Mouse (Mus musculus): ENCODE data around the gene Vamp3. TPM values are rescaled to one million over a fixed set of nuclear protein-coding genes. Genes with fewer than 3 reads are reported as not detected.

The Vamp3 gene
- 93.4 and 98.6 TPM in 2 replicates for polyA plus RNA-seq (2014; fragmentation: Nextera tagmentation; extraction: Ambion mirVana)

DNA sequence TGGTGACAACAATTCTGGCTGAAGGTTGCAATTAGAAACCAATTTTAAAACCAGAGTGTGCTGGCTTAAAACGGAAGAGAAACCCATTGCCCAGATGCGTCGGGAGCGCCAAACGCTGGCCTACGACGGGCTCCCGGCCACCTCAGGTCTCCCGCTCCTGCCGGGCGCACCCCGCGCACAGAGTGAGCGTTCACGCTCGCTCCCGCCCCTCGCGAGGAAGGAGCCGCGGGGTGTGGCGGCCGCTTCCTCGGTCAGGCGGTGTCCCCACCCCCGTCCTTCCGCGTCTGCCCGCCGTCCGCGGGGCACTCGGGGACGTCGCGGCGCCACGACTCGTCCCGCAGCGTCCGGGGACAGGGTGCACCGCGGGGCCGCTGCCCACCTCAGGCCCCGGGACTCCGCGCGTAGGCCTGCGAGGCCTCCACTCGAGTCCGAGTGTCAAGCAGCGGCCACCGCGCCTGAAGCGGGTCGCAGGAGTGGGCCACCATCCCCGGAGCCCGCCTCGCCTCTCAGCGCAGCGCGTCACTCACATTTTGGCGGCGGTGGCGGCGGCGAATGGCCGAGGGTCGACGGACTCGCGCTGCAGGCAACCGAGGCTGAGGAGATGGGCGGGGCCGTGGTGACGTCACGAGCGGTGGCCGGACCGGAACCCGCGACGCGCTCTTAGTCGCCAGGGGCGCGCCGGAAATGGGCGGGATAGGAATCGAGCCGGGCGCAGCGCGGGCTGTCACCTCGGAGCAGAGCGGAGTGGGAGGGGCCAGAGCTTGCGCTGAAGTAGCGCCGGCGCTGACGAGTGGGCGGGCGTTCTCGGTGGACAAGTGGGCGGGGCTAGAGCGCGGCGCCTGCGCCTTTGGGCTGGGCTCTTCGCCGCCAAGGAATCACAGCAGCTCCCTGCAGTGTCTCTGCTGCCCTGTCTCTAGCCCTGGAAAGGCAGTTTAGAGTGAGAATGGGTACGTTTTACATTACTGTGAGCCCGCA lies at the start of gene Vamp3:
TSS of gene Vamp3 (minus strand) at position 617 of the 975 bp plus-strand sequence.
- TF ChIP-seq CTCF (IDR thresholded peaks at IDR 0.05; ENCODE audit: low read depth): no peak
- no peaks in the 10 kb centered on the region for H3K27me3 ChIP-seq (ENCODE audit: insufficient read depth, low read length)
- WGBS: under 1% methylated on average over 113 of the region's 114 CpGs

DNA sequence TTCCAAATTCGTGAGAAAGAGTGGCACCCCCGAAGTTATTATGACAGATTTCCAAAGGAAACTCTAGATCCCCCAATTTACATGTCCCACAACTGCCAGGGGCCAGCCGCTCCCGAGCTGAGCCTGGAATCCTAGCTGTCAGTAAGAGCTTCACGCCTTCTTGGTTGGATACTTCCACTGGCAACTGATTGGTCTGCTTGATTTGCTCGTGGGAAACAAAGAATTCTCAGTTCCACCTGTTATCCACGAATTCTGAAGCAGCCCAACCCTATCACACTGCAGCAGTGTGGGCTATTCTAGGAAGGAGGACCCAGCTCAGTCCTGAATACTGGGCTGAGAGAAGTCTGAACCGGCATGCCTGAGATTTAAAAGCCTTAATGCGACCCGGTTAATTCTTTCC lies 48.7 kb upstream of the Vamp3 start:
- H3K4me2 ChIP-seq: peak overlapping the region; percentile 99; the same call in 1 of the 2 replicates
- H3K27ac ChIP-seq (ENCODE audit: low read depth): no peak overlapping the region
- WGBS: 38% methylated on average over 10 of the region's 10 CpGs
- H3K9me3 ChIP-seq (ENCODE audit: low read depth, low read length): no peaks in the 10 kb centered on the region
- no peak overlapping the region for H3K4me3 ChIP-seq (ENCODE audit: low read depth, low read length)
- ATAC-seq (ENCODE audit: insufficient read depth): no peak
- no peak for TF ChIP-seq CTCF (IDR thresholded peaks at IDR 0.05; ENCODE audit: low read depth)
- H3K27me3 ChIP-seq (ENCODE audit: insufficient read depth, low read length): peaks cover 30% of the 10 kb centered on the region
- no peaks in the 10 kb centered on the region for H3K36me3 ChIP-seq (ENCODE audit: insufficient read depth)
- H3K4me1 ChIP-seq (ENCODE audit: insufficient read depth): 0 out of 2 replicates have a peak, but pooled peaks cover 3% of the 10 kb centered on the region
- H3K9ac ChIP-seq: no peak overlapping the region
- DNase-seq: no peak

More for the DNA sequence above, at the start of gene Vamp3:
- ATAC-seq (ENCODE audit: insufficient read depth) (peak; percentile 99), DNase-seq (peak; percentile 100)
- H3K9ac ChIP-seq: peak within 1 kb of the TSS; percentile 89
- 0 out of 2 replicates have a peak, but pooled peaks cover 3% of the 10 kb centered on the region for H3K9me3 ChIP-seq (ENCODE audit: low read depth, low read length)
- H3K4me3 ChIP-seq (ENCODE audit: low read depth, low read length): peak within 1 kb of the TSS; percentile 85
- no peaks in the 10 kb centered on the region for H3K4me1 ChIP-seq (ENCODE audit: insufficient read depth)
- peak within 1 kb of the TSS; percentile 87 for H3K4me2 ChIP-seq
- peak within 1 kb of the TSS; percentile 96 for H3K27ac ChIP-seq (ENCODE audit: low read depth)
- peaks cover 28% of the 10 kb centered on the region for H3K36me3 ChIP-seq (ENCODE audit: insufficient read depth)

DNA sequence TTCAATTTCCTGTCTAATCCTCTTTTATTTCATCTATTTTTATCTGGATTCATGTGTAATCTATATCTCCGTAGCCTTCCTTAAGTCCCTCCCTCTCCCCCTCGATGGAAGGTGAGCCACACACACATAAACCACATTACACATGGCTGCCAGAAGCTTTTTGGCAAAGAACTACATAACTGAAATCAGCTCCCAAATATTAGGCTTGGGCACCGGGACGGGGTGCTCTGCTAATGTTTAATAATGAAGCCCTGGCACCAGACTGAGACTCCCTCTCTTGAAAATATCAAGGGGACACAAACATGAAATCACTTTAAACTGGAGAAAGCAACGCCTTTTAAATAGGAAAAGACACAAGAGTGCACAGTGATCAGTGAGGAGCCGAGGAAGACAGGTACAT lies 48.1 kb upstream of the Vamp3 start:
- Histone ChIP-seq H3K4me2 (no peak overlapping the region), H3K9me3 (ENCODE audit: low read depth, low read length) (no peaks in the 10 kb centered on the region), H3K4me1 (ENCODE audit: insufficient read depth) (0 out of 2 replicates have a peak, but pooled peaks cover 3% of the 10 kb centered on the region), H3K9ac (no peak overlapping the region), H3K27me3 (ENCODE audit: insufficient read depth, low read length) (peaks cover 30% of the 10 kb centered on the region), H3K4me3 (ENCODE audit: low read depth, low read length) (no peak overlapping the region), H3K27ac (ENCODE audit: low read depth) (no peak overlapping the region), H3K36me3 (ENCODE audit: insufficient read depth) (no peaks in the 10 kb centered on the region)
- no peak for ATAC-seq (ENCODE audit: insufficient read depth)
- WGBS: 72% methylated on average over 6 of the region's 6 CpGs
- TF ChIP-seq CTCF (IDR thresholded peaks at IDR 0.05; ENCODE audit: low read depth): no peak
- no peak for DNase-seq

DNA sequence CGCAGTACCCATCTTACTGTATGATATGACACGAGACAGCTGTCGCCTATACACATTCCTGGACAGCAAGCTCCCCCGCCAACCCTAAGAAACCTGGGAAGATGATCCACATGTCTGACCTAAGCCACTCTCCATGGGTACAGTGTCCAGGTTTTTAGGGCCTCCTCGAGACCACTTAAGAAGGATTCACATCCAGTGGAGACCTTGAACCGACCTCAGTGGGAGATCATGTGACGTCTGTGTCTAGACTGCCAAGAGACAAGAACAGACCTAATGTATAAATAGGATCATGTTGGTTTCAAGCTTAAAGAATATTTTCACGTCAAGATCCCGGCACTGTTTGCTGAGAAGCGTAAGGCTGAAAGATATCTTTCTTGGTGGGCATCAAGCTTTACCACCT lies 46.4 kb upstream of the Vamp3 start:
- no peak for TF ChIP-seq CTCF (IDR thresholded peaks at IDR 0.05; ENCODE audit: low read depth)
- Histone ChIP-seq H3K9ac (no peak overlapping the region), H3K4me1 (ENCODE audit: insufficient read depth) (0 out of 2 replicates have a peak, but pooled peaks cover 3% of the 10 kb centered on the region), H3K36me3 (ENCODE audit: insufficient read depth) (no peaks in the 10 kb centered on the region), H3K27me3 (ENCODE audit: insufficient read depth, low read length) (peaks cover 14% of the 10 kb centered on the region), H3K4me3 (ENCODE audit: low read depth, low read length) (no peak overlapping the region), H3K4me2 (no peak overlapping the region), H3K9me3 (ENCODE audit: low read depth, low read length) (no peaks in the 10 kb centered on the region), H3K27ac (ENCODE audit: low read depth) (no peak overlapping the region)
- no peak for ATAC-seq (ENCODE audit: insufficient read depth)
- 70% methylated on average over 10 of the region's 10 CpGs for WGBS
- no peak for DNase-seq

DNA sequence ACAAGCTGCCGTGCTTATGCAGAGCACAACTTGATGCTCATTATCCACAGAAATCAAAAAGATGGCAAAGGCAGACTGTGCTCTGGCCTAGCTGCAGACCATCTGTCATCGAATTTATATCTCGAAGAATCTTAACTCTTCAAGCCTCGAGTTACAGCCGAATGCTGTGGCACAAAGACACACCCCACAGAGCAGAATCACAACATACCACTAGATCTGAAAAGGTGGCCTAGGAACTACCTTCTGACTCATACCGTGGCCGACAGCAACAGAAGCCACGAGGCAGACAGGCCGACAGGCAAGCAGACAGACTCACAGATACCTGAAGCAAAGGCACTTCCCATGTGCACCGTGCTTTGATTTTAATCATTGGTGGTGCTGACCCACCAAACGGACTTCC lies 45.9 kb upstream of the Vamp3 start:
- no peak for DNase-seq
- H3K4me3 ChIP-seq (ENCODE audit: low read depth, low read length): no peak overlapping the region

DNA sequence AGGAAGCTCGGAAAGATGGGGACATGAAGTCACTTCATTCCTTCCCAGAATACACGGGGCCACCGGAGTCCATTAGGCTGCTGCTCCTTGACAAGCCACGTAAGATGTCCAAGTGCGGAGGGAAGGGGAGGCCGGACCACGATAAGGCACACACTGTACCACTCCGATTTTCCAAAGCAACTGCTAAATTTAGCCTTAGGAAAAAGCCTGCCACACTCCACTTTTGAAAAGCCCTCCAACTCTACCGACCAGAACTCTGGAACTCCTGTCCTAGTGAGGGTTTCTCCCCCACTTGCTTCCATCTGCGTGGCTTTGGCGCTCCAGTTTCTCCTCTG lies 39.3 kb upstream of the Vamp3 start:
- no peaks in the 10 kb centered on the region for H3K4me1 ChIP-seq (ENCODE audit: insufficient read depth)
- no peaks in the 10 kb centered on the region for H3K36me3 ChIP-seq (ENCODE audit: insufficient read depth)
- H3K4me2 ChIP-seq: peak overlapping the region; percentile 16
- TF ChIP-seq CTCF (IDR thresholded peaks at IDR 0.05; ENCODE audit: low read depth): no peak
- no peak for ATAC-seq (ENCODE audit: insufficient read depth)
- H3K9me3 ChIP-seq (ENCODE audit: low read depth, low read length): no peaks in the 10 kb centered on the region
- no peak overlapping the region for H3K9ac ChIP-seq
- 63% methylated on average over 11 of the region's 11 CpGs for WGBS
- no peaks in the 10 kb centered on the region for H3K27me3 ChIP-seq (ENCODE audit: insufficient read depth, low read length)
- DNase-seq: no peak
- H3K27ac ChIP-seq (ENCODE audit: low read depth): peak overlapping the region; percentile 59; the same call in 1 of the 2 replicates
- H3K4me3 ChIP-seq (ENCODE audit: low read depth, low read length): no peak overlapping the region

More for the DNA sequence above, 45.9 kb upstream of the Vamp3 start:
- H3K27me3 ChIP-seq (ENCODE audit: insufficient read depth, low read length): peaks cover 14% of the 10 kb centered on the region
- ATAC-seq (ENCODE audit: insufficient read depth): no peak
- 0 out of 2 replicates have a peak, but pooled peaks cover 3% of the 10 kb centered on the region for H3K4me1 ChIP-seq (ENCODE audit: insufficient read depth)
- H3K9me3 ChIP-seq (ENCODE audit: low read depth, low read length): no peaks in the 10 kb centered on the region
- H3K36me3 ChIP-seq (ENCODE audit: insufficient read depth): no peaks in the 10 kb centered on the region
- 77% methylated on average over 11 of the region's 11 CpGs for WGBS
- H3K27ac ChIP-seq (ENCODE audit: low read depth): no peak overlapping the region
- no peak overlapping the region for H3K4me2 ChIP-seq
- H3K9ac ChIP-seq: no peak overlapping the region
- no peak for TF ChIP-seq CTCF (IDR thresholded peaks at IDR 0.05; ENCODE audit: low read depth)

Data from lung, embryonic 14.5 days (tissue).